Mouse (Mus musculus) liver (tissue): ENCODE data around the gene Ccdc110.

Experiments used
- DNase-seq: peaks from one replicate; pipeline ENCODE4 v3.0.0-alpha.2; 2020; ENCODE audit warnings: mixed read lengths

Gene Ccdc110

DNA sequence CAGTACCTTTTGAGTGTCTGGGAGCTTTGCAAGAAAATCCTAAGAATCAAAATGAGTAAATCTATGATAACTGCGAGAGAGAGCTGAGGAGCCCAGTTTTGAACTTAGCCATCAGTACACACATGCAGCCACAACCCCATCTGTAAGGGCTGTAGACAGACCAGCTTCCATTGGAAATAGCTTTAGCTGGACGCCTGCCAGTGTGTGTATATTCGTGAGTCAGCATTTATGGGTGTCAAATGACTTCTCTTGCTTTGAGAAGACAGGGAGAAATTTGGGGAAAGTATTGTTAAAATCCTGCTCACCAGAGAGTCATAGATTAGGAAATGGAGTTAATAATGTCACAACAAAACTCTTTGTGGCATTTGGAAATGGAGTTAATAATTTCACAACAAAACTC is 52.2 kb downstream of the Ccdc110 start:
- no peak for DNase-seq

DNA sequence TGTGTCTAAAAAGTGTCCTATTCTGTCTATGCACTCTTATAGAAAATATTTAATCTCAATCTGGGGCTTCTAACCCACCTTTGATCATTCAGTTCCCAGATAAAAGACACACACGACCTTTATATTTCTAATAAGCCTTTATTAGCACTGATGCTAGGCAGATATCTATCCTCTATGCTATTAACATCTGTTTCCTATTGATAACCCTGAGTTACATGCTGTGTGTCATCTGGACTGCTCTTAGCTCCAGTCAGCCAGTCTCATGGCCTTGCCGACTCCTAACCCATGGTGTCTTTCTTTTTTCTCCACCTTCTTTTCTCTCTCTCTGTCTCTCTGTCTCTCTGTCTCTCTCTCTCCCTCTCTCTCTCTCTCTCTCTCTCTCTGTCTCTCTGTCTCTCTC is 53.8 kb downstream of the Ccdc110 start:
- no peak for DNase-seq

- no peak for DNase-seq
Observed at GRCm38 (mm10) chr8:45990631-45991310, 56.4 kb downstream of the Ccdc110 start.
